Mouse (Mus musculus) megakaryocyte, embryonic 14.5 days (primary cell): ENCODE results near the gene Oaz3.

Source experiments
- FLI1 ChIP-seq: IDR thresholded peaks from 2 replicates; pipeline ENCODE4 v1.6.1; 2012; ENCODE audit warnings: low read length, inconsistent platforms, mixed read lengths
- GATA1 ChIP-seq: IDR thresholded peaks from 3 replicates; pipeline ENCODE4 v1.6.1; 2012; ENCODE audit warnings: mixed read lengths, low read length, inconsistent platforms, borderline replicate concordance

DNA sequence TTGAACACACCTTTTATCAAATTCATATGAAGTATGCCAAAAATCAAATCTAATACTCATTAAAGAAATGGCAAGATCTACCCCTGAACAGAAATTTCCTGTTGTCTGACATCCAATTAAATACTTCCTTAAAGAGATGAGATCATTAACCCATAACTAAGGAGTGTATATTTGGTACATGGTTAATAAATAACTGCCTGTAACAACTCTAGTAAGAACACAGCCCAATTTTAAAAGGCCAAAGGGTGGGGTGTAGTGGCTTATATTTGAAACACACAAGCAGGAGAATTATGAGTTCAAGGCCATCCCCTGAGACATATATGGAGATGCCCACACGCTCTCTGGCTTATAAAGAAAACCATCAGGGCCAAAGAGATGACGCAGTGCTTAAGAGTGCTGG lies 5.7 kb upstream of the Oaz3 start:
- TF ChIP-seq GATA1 (no peak), FLI1 (no peak)
